Mouse (Mus musculus) urinary bladder, postnatal 36 days (tissue): ENCODE results near the gene Sars.
A peak's percentile ranks its signal among the peaks of the same experiment; 100 is the strongest.

ENCODE experiments used
- DNase-seq, 2 experiments: peaks; one replicate each; pipeline ENCODE4 v3.0.0; 2022; ENCODE audit warnings: low spot score in 2 of 2, mixed read lengths in 1 of 2

Sars gene

DNA sequence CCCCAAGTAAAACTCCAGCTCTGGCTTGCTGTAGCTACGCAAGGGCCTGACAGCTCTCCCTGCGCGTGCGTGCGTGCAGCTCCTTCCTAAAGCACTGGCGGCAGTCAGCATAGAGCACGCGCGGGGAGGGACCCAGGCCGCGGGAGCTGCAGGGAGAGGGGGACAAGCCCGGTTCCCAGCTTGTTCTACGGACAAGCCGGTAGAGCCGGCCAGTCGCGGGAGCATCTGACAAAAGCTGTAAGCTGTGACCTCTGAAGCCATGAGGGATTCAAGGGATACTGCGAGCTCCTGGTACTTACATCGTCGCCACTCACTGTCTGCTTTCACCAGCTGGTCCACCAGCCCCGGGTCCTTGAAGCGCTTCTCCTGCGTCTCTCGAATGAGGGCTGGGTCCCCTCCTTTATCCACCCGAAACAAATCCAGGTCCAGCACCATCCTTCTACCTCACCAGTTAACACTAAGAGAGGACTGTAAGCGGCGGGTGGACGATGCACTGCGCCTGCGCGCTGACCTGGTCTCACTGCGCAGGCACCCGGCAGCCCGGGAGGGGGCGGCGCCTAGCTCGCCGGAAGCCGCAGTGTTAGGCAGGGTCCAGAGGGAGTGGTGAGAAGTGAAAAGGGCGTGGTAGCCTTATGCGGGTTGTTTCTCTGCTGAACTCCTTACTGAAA, at the start of gene Sars:
TSS of gene Sars (minus strand) at position 512 of the 668 bp plus-strand sequence.
- peak; percentile 82 to 91 for DNase-seq

DNA sequence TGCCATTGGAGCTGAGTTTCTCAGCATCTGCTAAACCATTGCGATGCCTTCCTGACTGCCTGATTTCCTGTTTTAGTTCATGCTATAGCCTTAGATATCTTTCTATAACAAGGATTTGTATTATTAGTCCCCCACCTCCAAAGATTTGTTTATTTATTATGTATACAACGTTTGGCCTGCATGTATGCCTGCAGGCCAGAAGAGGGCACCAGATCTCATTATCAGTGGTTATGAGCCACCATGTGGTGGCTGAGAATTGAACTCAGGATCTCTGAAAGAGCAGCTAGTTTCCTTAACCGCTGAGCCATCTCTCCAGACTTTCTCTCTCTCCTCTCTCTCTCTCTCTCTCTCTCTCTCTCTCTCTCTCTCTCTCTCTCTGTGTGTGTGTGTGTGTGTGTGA, 45.0 kb upstream of the Sars start:
- DNase-seq: no peak

DNA sequence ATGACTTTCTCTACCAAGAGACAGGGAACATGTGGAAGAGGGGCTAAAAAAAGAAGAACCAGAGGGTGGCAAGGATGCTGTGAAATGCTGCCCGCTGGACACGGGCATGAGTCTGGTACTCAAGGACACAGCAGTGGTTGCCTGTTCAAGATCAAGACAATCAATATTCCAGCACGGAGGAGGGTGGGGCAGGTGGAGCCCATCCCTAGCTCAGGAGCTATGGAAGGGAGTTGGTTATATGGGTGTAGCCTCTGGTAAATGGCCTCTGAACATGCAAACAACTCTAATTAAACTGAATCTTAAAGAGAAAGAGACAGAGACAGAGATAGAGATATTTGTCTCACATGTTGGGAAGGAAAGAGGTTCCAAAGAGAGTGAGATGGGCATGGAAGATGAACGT, 39.7 kb upstream of the Sars start:
- no peak for DNase-seq

DNA sequence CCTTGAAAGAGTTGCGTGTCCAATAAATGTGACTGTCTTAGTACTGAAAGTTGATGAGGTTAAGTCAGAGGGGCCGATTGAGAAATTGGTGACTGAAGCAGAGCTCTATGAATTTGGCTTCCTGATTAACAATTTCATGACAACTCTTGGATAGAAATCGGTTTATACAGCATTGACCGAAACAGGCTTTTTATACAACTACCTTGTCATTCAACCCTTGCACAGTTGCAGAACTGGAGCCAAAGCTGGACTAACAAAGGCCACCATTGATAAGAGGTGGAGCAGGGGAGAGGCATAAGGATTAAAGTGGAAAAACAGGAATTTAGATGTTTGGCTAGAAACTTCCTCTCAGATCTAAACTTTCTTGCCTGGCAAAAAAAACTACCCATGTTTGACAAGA, 33.8 kb upstream of the Sars start:
- no peak for DNase-seq

DNA sequence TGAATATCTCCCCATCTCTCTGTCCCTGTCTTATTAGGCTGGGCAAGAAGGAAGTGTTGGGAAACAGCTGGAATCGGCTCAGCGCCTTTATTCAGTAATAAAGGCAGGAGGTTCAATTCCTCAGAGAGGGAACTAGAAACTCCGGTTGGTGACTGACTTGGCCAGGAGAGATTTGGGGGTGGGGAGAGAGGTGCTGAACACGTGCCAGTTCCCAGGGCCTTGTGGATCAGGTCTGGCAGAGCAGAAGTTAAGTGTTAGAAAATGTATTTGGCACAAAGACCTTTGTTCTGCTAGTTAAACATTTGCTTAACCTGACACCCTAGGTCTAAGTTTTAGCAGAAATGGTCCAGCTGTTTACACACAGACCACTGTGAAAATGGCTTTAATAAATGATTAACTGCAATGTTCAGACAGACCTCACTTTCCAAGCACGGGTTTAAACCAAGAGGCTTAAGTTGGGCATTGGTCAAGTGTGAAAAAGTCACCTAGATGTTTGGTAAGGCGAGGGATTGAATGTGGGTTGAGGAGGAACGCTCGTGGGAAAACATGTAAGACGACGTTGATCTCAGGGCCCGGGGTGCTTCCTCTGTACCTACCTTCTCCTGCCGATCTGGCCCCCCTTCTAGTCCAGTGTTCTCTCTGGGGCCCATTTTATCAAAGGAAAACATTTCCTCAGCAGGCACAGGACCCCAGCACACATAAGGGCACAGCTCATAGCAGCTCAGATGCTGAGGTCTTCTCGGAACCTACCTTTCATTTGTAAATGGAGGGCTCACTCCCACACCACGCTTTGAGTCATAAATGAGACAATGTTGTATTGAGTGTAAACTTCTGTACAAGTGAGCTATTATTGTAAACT, 32.0 kb upstream of the Sars start:
- peak; percentile 17 to 78 for DNase-seq

DNA sequence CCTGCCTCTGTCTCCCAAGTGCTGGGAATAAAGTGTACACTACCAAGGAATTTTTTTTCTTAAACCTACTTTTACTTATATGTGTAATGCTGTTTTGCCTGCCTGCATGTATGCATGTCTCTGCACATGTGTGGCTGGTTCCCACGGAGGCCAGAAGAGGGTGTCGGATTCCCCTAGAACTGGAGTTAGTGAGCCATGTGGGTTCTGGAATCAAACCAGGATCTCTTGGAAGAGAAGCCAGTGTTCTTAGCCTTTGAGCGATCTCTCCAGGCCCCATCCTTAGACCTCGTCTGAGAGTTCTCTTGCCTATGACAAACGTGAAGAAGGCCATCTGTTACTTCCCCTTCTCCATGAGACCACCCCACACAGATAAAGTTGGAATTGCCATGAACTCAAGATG, 30.5 kb upstream of the Sars start:
- no peak for DNase-seq

DNA sequence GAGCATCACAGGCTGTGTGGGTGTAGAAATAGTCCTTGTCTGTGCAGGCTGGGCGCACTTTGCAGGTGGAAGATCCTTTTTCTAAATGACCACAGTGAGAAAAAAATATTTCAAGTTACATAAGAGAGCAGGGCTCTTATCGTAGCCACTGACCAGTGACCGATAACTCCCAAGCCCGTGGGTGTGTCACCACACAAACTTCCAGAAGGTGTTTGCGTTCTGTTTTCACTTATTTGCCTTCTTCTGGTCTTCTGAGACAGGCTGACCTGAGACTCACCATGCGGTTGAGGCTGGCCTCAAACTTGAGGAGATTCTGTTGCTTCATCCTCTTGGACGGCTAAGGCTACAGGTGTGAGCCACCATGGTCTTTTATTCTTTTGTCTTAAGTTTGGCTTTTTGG, 30.0 kb upstream of the Sars start:
- DNase-seq: no peak

DNA sequence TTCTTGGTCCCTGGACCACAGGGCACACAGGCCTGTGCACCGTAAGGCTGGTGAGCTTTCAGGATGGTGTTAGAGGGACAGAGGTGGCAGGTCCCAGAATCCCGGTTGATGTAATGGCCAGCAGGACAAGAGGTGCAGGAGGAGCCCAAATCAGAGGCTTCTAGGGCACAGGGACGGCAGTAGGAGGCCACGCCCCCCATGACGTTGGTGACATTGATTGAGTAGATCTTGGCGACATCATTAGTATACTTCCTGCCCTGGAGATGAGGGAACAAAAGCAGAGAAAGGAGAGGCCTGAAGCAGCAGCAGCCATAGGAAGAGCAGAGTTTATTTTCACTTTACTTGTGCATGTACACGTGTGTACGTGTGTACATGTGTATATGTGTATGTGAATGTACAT, 22.8 kb upstream of the Sars start:
- DNase-seq: no peak

DNA sequence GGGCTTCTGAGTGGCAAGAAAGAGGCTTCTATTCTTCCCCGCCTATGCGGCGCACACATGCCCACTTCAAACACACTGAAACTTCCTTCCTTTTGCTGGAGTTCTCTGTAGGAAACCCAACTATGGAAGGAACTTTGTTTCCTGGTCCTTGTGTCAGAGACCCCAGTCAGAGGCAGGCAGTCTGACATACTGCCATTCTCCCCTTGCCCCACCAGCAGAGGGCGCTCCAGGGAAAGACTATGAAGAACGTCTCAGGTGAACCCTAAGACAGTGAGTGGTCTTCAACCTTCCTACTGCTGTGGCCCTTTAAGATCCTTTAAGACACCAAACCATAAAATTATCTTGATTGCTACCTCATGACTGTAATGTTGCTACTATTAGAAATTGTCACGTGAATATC, 21.4 kb upstream of the Sars start:
- peak; percentile 29 to 49 for DNase-seq

DNA sequence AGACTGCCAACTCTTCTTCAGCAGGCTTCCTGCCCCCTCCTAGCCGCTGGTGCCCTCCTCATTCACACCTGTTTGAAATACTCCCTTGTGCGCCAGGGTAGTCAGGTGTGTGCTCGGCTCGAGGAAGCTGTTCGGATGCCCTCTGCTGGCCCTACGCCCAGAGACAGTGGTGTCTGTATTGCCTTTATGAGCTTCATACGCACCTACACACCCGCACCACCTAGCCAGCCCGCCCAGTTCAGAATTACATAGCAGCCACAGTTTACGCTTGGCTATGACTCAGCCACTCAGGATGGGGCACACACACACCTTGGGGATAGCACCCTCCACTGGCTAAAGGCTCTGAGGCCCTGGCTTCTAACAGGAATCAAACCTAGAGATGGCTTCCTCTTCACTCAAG, 13.9 kb upstream of the Sars start:
- peak; percentile 44 to 48 for DNase-seq

DNA sequence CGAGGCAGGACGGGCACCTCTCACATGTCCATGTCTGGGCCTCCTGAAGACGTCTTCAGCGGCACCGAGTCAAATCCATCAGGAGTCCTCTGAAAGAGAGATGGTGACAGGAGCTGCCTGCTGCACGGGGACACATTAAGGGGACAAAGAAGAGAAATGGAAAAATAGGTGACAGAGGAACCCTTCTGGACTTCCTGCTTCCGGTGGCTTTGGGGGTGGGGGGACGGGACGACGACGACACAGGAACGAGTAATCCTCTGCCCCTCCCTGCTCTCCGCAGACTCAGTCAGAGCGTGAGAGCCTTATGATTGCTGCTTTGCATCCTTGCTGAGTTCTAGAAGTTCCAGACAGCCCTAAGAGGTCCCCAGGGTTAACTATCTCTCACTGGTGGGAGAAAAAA, 13.4 kb upstream of the Sars start:
- peak; percentile 12 to 25 for DNase-seq

DNA sequence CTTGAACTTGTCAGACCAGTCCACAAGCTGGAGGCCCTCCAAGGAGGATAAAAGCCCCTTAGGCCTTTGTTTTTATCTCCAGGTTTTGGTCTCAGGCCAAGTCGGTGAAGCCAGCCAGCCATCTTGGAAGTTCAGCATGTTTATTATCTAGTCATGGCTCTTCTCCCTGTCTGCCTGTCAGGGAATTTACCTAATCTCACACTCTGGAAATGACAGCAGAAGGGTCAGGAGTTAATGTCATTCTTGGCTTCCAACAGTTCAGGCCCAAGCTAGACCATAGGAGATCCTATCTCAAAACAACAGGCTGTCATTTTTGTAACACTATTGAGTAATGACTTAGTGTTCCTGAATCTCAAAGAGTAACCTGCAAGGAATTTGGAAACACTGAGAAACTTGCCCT, 9.2 kb upstream of the Sars start:
- no peak for DNase-seq

DNA sequence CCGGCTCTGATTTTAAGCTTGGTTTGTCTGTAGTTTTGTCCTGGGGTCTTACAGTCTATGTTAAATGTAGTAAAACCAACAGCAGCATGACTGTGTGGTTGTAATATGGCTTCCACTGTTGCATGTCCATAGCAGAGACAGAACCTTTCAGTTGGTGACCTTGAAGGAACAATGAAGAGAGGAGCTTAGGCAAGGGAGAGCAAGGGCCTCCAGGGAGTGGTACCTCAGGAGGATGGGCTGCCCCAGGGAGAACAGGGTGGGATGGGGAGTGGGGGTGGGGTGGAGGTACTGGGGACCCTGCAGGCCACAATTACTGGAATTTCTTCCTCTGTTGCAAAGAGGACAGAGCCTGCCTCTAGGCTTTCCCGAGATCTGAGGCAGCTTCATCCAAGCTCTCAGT, 7.0 kb upstream of the Sars start:
- DNase-seq: no peak

DNA sequence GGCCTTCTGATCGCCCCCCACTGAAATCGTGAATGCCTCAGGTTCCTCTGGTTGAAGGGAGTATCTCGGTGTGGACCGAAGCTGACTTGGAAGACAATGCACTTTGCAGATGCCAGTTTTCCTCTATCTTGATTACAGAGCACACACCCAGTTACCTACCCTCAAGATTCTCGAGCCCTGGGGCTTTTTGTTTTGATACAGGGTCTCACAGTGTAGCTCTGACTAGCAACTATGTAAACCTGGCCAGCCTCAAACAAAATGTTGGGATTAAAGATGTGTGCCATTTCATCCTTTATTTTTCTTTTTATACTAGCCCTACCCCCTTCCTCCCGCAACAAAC, 327 bp upstream of the Sars start:
- DNase-seq: no peak

DNA sequence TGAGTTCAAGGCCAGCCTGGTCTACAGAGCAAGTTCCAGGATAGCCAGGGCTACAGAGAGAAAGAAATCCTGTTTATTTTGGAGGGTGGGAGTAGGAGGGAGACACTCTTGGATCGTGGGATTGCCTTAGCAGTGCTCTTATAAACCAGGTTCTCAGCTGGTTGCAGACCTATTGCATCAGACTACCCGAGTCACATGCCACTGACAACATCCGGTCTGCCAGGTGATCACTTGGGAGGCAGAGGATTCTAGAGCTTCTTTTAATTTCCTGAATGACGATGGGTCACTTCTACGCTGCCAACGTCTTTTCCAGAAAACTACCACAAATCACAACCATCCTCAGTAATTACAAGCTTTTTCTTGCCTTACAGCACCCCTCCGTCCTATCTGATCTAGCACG, 980 bp downstream of the Sars start:
- peak; percentile 20 to 48 for DNase-seq

DNA sequence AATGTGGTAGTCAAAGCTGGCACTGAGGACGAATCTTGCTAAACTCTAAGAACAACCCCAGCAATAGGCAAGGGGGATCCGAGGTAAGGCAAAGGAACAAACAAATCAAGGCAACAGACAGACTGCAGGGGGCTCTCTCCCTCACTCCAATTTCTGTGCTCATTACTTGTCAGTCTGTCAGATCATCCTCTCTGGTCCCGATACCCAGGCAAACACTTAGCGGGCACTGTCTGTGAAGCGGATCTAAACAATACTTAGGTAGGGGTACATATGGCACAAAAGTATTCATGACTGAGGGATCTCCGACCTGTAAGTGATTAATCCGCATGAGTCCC, 8.7 kb downstream of the Sars start:
- DNase-seq: no peak

DNA sequence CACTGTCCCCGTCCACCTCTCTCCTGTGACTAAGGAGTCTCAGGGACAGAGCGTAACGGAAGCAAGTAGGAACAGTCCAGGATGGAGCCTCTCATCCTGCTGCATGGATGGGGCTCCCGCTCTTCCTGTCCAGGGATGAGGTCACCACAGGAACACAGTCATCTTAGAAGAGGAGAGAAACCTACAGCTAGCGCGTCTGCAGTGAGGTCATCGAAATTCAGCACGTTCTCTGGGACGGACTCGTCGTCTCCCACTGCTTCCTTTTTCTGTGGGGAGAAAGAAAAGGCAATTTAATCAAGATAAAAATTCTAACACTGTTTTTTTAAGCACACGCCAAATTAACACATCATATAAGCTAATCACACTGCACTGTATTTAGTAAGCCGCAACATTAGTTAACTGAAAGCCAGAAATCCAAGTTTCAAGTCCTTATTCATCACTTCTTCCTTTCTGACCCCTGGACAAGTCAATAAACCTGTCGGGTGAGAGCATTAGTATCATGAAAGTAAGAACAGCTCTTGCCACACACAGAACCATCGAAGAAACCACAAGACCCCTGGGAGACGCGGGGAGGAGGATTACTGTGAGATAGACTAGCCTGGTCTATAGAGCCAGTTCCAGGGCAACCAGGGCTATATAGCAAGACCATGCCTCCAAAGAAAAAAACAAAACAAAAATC, 9.2 kb downstream of the Sars start:
- DNase-seq: no peak

DNA sequence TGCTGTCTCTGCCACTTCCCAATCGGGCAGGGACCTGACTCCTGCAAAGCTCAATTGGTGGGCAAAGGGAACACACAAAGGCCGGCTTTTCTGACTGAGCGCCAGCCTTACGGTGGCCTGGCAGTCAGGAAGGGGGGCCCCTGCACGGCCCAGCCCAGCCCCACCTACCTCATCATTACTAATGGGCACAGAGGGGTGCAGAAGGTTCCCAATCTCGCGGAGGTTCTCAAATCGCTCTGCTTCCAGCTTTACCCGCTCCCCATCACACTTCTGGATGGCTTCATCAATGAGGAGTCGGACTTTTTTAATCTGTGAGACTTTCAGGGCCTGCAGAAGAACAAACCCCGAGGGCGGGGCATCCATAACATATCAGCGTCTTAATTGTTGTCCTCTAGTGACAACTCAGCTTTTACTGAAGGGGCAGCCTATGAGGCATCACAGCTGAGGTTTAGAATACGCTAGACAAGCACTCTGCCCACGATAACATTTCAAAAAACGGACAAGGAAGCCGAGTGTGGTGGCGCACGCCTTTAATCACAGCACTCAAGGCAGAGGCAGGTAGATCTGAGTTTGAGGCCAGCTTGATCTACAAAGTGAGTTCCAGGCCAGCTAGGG, 11.0 kb downstream of the Sars start:
- DNase-seq: no peak

DNA sequence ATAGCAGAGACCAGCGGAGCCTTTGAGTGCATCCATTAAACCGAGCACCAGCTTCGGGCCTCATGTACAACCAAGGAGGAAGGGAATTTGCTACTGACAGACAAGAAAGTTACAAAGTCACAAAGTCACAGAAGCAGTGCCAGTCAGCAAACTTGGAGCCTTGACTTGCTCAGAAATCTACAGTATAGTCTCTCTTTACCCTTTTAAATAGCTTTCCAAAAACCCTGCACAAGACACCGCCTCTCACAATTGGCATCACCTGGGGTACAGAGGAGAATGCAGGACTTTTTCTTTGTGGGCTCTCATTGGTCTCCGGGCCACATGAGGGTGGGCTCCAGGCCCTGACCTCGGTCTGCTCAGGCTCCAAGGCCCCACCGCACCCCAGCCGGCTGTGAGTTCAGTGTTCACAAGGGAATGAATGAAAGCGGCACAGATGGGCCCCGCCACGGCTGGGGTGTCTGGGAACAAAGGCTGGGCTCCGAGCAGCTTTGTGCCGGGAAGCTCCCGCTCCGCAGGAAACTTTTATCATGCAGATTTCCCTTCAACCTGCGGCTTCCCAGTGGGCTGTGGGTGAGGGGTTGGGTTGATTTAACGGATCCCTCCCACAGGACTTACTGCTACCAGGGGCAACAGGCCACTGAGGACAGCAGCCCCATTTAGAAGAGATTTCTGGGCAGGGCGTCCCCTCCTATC, 11.7 kb downstream of the Sars start:
- no peak for DNase-seq

DNA sequence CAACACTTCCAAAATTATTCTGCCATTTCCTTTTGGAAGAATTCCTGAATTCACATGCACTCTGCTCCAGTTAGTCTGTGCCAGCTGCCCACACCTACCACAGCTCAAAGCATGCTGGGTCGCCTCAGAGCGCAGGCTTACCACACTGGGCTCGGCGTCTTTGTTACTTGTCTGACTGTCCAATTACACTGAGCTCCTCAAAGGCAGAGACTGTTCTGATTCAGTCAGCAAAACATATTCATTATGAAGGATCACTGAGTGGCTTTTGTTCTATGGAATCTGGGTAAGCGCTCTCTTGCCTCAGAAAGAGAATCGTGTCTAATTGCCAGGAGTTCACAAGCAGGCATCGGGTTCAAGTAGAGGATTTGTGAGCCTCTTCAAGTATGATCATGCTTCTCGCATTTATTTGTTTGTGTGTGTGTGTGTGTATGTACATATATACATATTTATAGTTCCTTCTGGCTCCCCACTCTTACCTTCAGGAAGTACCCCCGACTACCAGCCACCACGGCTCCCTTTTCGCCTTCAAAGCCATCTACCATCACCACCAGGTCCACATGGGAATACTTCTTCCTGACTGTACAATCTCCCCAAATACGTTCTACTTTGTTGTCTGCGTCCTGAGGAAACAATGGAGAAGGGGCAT, 12.3 kb downstream of the Sars start:
- no peak for DNase-seq

DNA sequence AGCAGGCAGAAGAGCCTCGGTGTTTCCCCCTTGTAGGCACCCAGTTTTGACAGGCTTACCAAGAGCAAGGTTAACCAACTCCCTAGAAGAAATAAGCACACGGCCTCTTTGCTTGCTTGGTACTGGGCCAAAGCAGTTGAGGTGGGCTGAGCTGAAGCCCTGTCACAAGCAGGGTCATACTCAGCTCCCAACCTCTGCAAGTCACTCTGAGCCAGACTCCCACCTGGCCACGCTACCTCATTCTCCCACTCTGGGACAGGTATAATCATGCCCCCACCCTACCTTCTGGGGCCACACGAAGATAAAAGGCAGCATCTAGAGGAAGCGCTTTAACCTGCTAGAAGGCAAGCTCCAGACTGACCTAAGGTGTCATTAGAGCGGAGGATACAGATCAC, 19.4 kb downstream of the Sars start:
- no peak for DNase-seq
